9 mouse cellular contexts compared by ENCODE assay signal in the genomic region with DNA sequence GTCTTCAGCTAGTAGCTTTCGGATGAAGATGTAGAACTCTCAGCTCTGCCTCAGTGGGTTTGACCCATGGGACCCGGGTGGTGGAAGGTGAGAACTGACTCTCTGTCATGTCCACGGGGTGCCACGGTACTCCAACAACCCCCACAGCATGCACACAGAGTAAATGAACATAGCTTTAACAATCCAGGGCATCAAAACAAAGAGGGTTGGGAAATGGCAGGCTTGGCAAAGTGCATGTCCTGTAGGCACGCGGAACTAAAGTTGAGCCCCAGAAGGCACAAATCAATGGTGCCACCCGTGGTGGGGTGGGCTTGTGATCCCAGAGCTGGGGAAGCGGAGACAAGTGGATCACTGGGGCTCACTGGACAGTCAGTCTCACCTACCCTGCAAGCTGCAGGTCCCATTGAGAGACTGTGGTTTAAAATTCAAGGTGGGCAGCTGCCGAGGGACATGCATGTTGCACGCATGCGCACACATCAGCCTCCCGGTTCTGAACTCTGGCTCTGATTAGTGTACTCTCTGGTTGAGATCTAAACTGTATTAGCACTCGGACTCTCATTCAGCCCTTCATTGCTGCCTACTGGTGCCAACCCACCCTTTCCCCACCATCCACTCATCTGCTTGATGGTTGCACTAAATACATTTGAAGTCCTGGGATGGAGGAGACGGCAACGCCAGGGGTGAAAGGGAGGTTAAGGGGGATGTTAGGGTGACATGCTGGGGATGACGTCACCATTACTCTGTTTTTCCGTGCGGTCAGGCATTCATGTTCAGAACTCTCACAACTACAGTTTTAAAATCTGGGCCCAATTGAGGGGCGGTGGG. TPM values are rescaled to one million over a fixed set of nuclear protein-coding genes. Genes with fewer than 3 reads are reported as not detected.
A peak's percentile ranks its signal among the peaks of the same experiment; 100 is the strongest.
DNase-seq lines count a peak whose midpoint lies in the region; ATAC-seq and TF ChIP-seq lines count a peak whose summit lies in the region.
"Had no signal": no experiment of that assay in that cellular context is flagged by ENCODE, and none has a peak within 500 bp of the region (broad histone marks: within the 10 kb centered on the region; RNA-seq: fewer than 3 reads in every experiment).

No protein-coding gene starts in this region.

- H3K4me3 ChIP-seq in erythroblast, embryonic 14.5 days (replicated peaks), result peak overlapping the region; percentile 72
- H3K4me3 ChIP-seq in ES-Bruce4 (ENCODE audit: low read depth, low read length), result peak overlapping the region; percentile 61
- peak overlapping the region; percentile 36 for H3K4me3 ChIP-seq in forebrain, embryonic 16.5 days (replicated peaks; ENCODE audit: low read length)
- peak overlapping the region; percentile 55 to 72 for H3K4me3 ChIP-seq in liver, embryonic 14.5 days (ENCODE audit: insufficient read depth in 1 of 2, low read depth in 2 of 2, low read length in 2 of 2)

- no peak for ATAC-seq in erythroblast, adult 5-6 weeks (replicated peaks; ENCODE audit: low FRiP score, poor library complexity, severe bottlenecking)
- ATAC-seq in forebrain, embryonic 16.5 days, result no peak
- ATAC-seq in liver, embryonic 14.5 days (ENCODE audit: insufficient read depth), result no peak

- peak overlapping the region; percentile 35 for H3K27ac ChIP-seq in ES-Bruce4 (ENCODE audit: insufficient read depth, low read length)
- peak overlapping the region; percentile 74 for H3K27ac ChIP-seq in forebrain, embryonic 16.5 days (ENCODE audit: low read length)
- H3K27ac ChIP-seq in liver, embryonic 14.5 days, result peak overlapping the region; percentile 42

- TF ChIP-seq EP300 in ES-Bruce4 (IDR thresholded peaks at IDR 0.05; ENCODE audit: insufficient read depth, low read depth, low read length), result no peak
- TF ChIP-seq EP300 in liver, embryonic 14.5 days (IDR thresholded peaks at IDR 0.05; ENCODE audit: low read depth), result no peak

- peaks cover 77% of the 10 kb centered on the region for H3K4me1 ChIP-seq in erythroblast, embryonic 14.5 days (ENCODE audit: control insufficient read depth)
- H3K4me1 ChIP-seq in ES-Bruce4 (ENCODE audit: control insufficient read depth, insufficient read depth, low read length), result peaks cover 6% of the 10 kb centered on the region
- peaks cover 38% of the 10 kb centered on the region for H3K4me1 ChIP-seq in forebrain, embryonic 16.5 days (replicated peaks; ENCODE audit: control insufficient read depth, insufficient read depth, low read length)
- H3K4me1 ChIP-seq in liver, embryonic 14.5 days (replicated peaks; ENCODE audit: control insufficient read depth in 2 of 2, insufficient read depth in 2 of 2, low read length in 1 of 2), result peaks cover 29 to 36% of the 10 kb centered on the region in 2 experiments

- peak overlapping the region; percentile 58 for H3K9ac ChIP-seq in ES-Bruce4 (ENCODE audit: low read depth, poor library complexity, severe bottlenecking)
- peak overlapping the region; percentile 52 for H3K9ac ChIP-seq in forebrain, embryonic 16.5 days (replicated peaks; ENCODE audit: low read depth, low read length)
- peak overlapping the region; percentile 73 for H3K9ac ChIP-seq in liver, embryonic 14.5 days (replicated peaks)

- no peak for TF ChIP-seq POLR2A in ES-Bruce4 (IDR thresholded peaks at IDR 0.05; ENCODE audit: insufficient read depth, low read length)

- no peak for TF ChIP-seq CTCF in ES-Bruce4 (IDR thresholded peaks at IDR 0.05; ENCODE audit: low read depth, low read length)
- TF ChIP-seq CTCF in liver, embryonic 14.5 days (IDR thresholded peaks at IDR 0.05; ENCODE audit: low read depth), result no peak

- no peaks in the 10 kb centered on the region for H3K9me3 ChIP-seq in erythroblast, embryonic 14.5 days (ENCODE audit: control insufficient read depth, low read length)
- no peaks in the 10 kb centered on the region for H3K9me3 ChIP-seq in ES-Bruce4 (replicated peaks; ENCODE audit: control insufficient read depth, insufficient read depth, low read length, poor library complexity, severe bottlenecking)
- H3K9me3 ChIP-seq in forebrain, embryonic 16.5 days (ENCODE audit: control insufficient read depth, low read length), result no peaks in the 10 kb centered on the region
- no peaks in the 10 kb centered on the region for H3K9me3 ChIP-seq in liver, embryonic 14.5 days (ENCODE audit: control insufficient read depth, low read length)

- H3K4me2 ChIP-seq in forebrain, embryonic 16.5 days (ENCODE audit: low read length), result peak overlapping the region; percentile 66
- peak overlapping the region; percentile 76 for H3K4me2 ChIP-seq in liver, embryonic 14.5 days (ENCODE audit: low read depth)

- H3K36me3 ChIP-seq in erythroblast, embryonic 14.5 days (ENCODE audit: control insufficient read depth), result peaks cover 15% of the 10 kb centered on the region
- peaks cover 3% of the 10 kb centered on the region; the same call in 1 of the 2 replicates for H3K36me3 ChIP-seq in ES-Bruce4 (ENCODE audit: control insufficient read depth, insufficient read depth, low read length, poor library complexity, severe bottlenecking)
- no peaks in the 10 kb centered on the region for H3K36me3 ChIP-seq in forebrain, embryonic 16.5 days (ENCODE audit: control insufficient read depth, insufficient read depth)
- no peaks in the 10 kb centered on the region; the same call in 1 of the 2 replicates for H3K36me3 ChIP-seq in liver, embryonic 14.5 days (replicated peaks; ENCODE audit: control insufficient read depth, insufficient read depth, low read depth)

- H3K27me3 ChIP-seq in erythroblast, embryonic 14.5 days (ENCODE audit: control insufficient read depth), result no peaks in the 10 kb centered on the region
- no peaks in the 10 kb centered on the region for H3K27me3 ChIP-seq in ES-Bruce4 (ENCODE audit: control insufficient read depth, insufficient read depth, low read length, poor library complexity, severe bottlenecking)
- H3K27me3 ChIP-seq in forebrain, embryonic 16.5 days (replicated peaks; ENCODE audit: control insufficient read depth, insufficient read depth, low read length), result no peaks in the 10 kb centered on the region
- H3K27me3 ChIP-seq in liver, embryonic 14.5 days (ENCODE audit: control insufficient read depth, insufficient read depth, low read length), result no peaks in the 10 kb centered on the region

- DNase-seq in liver, embryonic 14.5 days (ENCODE audit: low read depth in 3 of 3, low spot score in 3 of 3), result no peak
- DNase-seq in thymus, postnatal 36 days, result peak; percentile 22 to 28
- no peak for DNase-seq in spleen, adult 12 weeks (ENCODE audit: low spot score)
- DNase-seq in adrenal gland, postnatal 10 days, result no peak

- WGBS in forebrain, embryonic 16.5 days, result 56% methylated on average over 19 of the region's 19 CpGs
- WGBS in liver, embryonic 14.5 days (ENCODE audit: insufficient replicate concordance), result 52% methylated on average over 19 of the region's 19 CpGs

RNA-seq across cellular contexts. Expression of a gene that starts 1.0 kb away (rescaled TPM):
- polyA plus RNA-seq in erythroblast, embryonic 14.5 days (2012), result 8.0 and 8.8 TPM in 2 replicates
- total RNA-seq in erythroblast, adult 5-6 weeks (2015; ENCODE audit: low replicate concordance), result 6.1 and 25.0 TPM in 2 replicates
- total RNA-seq in erythroblast, adult 5-6 weeks (2017; ENCODE audit: low replicate concordance), result 20.4 and 45.8 TPM in 2 replicates
- polyA plus RNA-seq in ES-Bruce4 (2011; ENCODE audit: insufficient read depth, insufficient read length, low read depth, missing spikeins), result 47.2 and 54.8 TPM in 2 replicates
- 68.4 and 69.9 TPM in 2 replicates for polyA plus RNA-seq in forebrain, embryonic 16.5 days (2015; fragmentation: Nextera tagmentation; extraction: Ambion mirVana)
- polyA plus RNA-seq in liver, embryonic 14.5 days (2012; rRNA removed), result 20.8 and 23.0 TPM in 2 replicates
- 12.0 and 13.6 TPM in 2 replicates for polyA plus RNA-seq in liver, embryonic 14.5 days (2014; fragmentation: Nextera tagmentation; extraction: Ambion mirVana)
- 10 to 100 TPM; 14.0 to 21.3 TPM for total RNA-seq in adrenal gland, postnatal 10 days (2021)

RNA-seq across cellular contexts. Expression of a gene that starts 3.8 kb away (rescaled TPM):
- polyA plus RNA-seq in erythroblast, embryonic 14.5 days (2012), result 0.03 and 0.08 TPM in 2 replicates
- total RNA-seq in erythroblast, adult 5-6 weeks (2015; ENCODE audit: low replicate concordance), result not detected in 2 replicates
- not detected in 2 replicates for total RNA-seq in erythroblast, adult 5-6 weeks (2017; ENCODE audit: low replicate concordance)
- polyA plus RNA-seq in ES-Bruce4 (2011; ENCODE audit: insufficient read depth, insufficient read length, low read depth, missing spikeins), result 4.3 and 5.8 TPM in 2 replicates
- 0.50 and 0.72 TPM in 2 replicates for polyA plus RNA-seq in forebrain, embryonic 16.5 days (2015; fragmentation: Nextera tagmentation; extraction: Ambion mirVana)
- polyA plus RNA-seq in liver, embryonic 14.5 days (2012; rRNA removed), result 0.87 and 1.1 TPM in 2 replicates
- 1.3 and 1.4 TPM in 2 replicates for polyA plus RNA-seq in liver, embryonic 14.5 days (2014; fragmentation: Nextera tagmentation; extraction: Ambion mirVana)
- 1 to 10 TPM; 2.3 to 4.6 TPM for total RNA-seq in adrenal gland, postnatal 10 days (2021)
- total RNA-seq: neutrophil, adult 5-6 weeks had no signal

RNA-seq across cellular contexts. Expression of a gene that starts 41.0 kb away (rescaled TPM):
- 12.4 and 35.9 TPM in 2 replicates for polyA plus RNA-seq in erythroblast, embryonic 14.5 days (2012)
- 137 and 171 TPM in 2 replicates for total RNA-seq in erythroblast, adult 5-6 weeks (2015; ENCODE audit: low replicate concordance)
- total RNA-seq in erythroblast, adult 5-6 weeks (2017; ENCODE audit: low replicate concordance), result 151 and 182 TPM in 2 replicates
- 80.8 and 85.4 TPM in 2 replicates for polyA plus RNA-seq in ES-Bruce4 (2011; ENCODE audit: insufficient read depth, insufficient read length, low read depth, missing spikeins)
- 44.1 and 47.5 TPM in 2 replicates for polyA plus RNA-seq in forebrain, embryonic 16.5 days (2015; fragmentation: Nextera tagmentation; extraction: Ambion mirVana)
- 40.0 and 40.9 TPM in 2 replicates for polyA plus RNA-seq in liver, embryonic 14.5 days (2012; rRNA removed)
- 36.7 and 40.7 TPM in 2 replicates for polyA plus RNA-seq in liver, embryonic 14.5 days (2014; fragmentation: Nextera tagmentation; extraction: Ambion mirVana)
- 10 to 100 TPM; 32.0 to 47.2 TPM for total RNA-seq in adrenal gland, postnatal 10 days (2021)

Comparison
In these comparisons a context has a peak if more than half of its experiments do, and no peak if none do; other contexts are left out.
1. DNase-seq: peak in thymus, postnatal 36 days (2 of 2); none in liver, embryonic 14.5 days (0 of 3), spleen, adult 12 weeks (single experiment) and adrenal gland, postnatal 10 days (single experiment).
2. Peak in every context shown above with its lines, with median percentiles within 50 percentile points of each other: H3K4me3 ChIP-seq, H3K27ac ChIP-seq and H3K9ac ChIP-seq.